Mouse (Mus musculus) CD4-positive helper T cell, adult 2 months (primary cell): ENCODE results near the gene Csmd2.

Experiments used
- DNase-seq: peaks from one replicate; pipeline ENCODE4 v3.0.0-alpha.2; 2012; ENCODE audit warnings: low read depth, missing footprints, low spot score

The Csmd2 gene

GRCm38 (mm10) chr4:128241854-128242356 lies 254.2 kb downstream of the Csmd2 start:
- no peak for DNase-seq

GRCm38 (mm10) chr4:128245201-128245600 lies 257.5 kb downstream of the Csmd2 start:
- DNase-seq, result no peak

GRCm38 (mm10) chr4:128248676-128249075 lies 261.0 kb downstream of the Csmd2 start:
- no peak for DNase-seq

- DNase-seq, result no peak
Measured at GRCm38 (mm10) chr4:128259211-128259610, 271.6 kb downstream of the Csmd2 start.

GRCm38 (mm10) chr4:128260907-128261560 lies 273.4 kb downstream of the Csmd2 start, which contains the start of gene Hmgb4:
Hmgb4 (minus strand) TSS chr4:128260957.
- DNase-seq, result no peak

GRCm38 (mm10) chr4:128264491-128264890 lies 276.8 kb downstream of the Csmd2 start:
- DNase-seq, result no peak

GRCm38 (mm10) chr4:128265341-128265740 lies 277.7 kb downstream of the Csmd2 start:
- DNase-seq, result no peak

- DNase-seq, result no peak
Measured at GRCm38 (mm10) chr4:128269261-128269875, 281.7 kb downstream of the Csmd2 start.

- DNase-seq, result no peak
Measured at GRCm38 (mm10) chr4:128270177-128270576, 282.5 kb downstream of the Csmd2 start.

- DNase-seq, result no peak
Measured at GRCm38 (mm10) chr4:128270931-128271330, 283.3 kb downstream of the Csmd2 start.

GRCm38 (mm10) chr4:128272501-128272900 lies 284.8 kb downstream of the Csmd2 start:
- no peak for DNase-seq

- no peak for DNase-seq
Measured at GRCm38 (mm10) chr4:128273146-128273545, 285.5 kb downstream of the Csmd2 start.

GRCm38 (mm10) chr4:128275116-128275515 lies 287.5 kb downstream of the Csmd2 start:
- DNase-seq, result no peak

- DNase-seq, result no peak
Measured at GRCm38 (mm10) chr4:128275586-128275985, 287.9 kb downstream of the Csmd2 start.

GRCm38 (mm10) chr4:128285009-128285408 lies 297.4 kb downstream of the Csmd2 start:
- DNase-seq, result no peak

GRCm38 (mm10) chr4:128288095-128288494 lies 300.4 kb downstream of the Csmd2 start:
- no peak for DNase-seq

- no peak for DNase-seq
Measured at GRCm38 (mm10) chr4:128304049-128304448, 316.4 kb downstream of the Csmd2 start.

GRCm38 (mm10) chr4:128306011-128306410 lies 318.4 kb downstream of the Csmd2 start:
- DNase-seq, result no peak

- no peak for DNase-seq
Measured at GRCm38 (mm10) chr4:128315328-128315727, 327.7 kb downstream of the Csmd2 start.

- DNase-seq, result no peak
Measured at GRCm38 (mm10) chr4:128317951-128318350, 330.3 kb downstream of the Csmd2 start.

GRCm38 (mm10) chr4:128325511-128325910 lies 337.9 kb downstream of the Csmd2 start:
- DNase-seq, result no peak

- no peak for DNase-seq
Measured at GRCm38 (mm10) chr4:128326755-128327154, 339.1 kb downstream of the Csmd2 start.

- DNase-seq, result no peak
Measured at GRCm38 (mm10) chr4:128327421-128327820, 339.8 kb downstream of the Csmd2 start.
